In the genomic region with DNA sequence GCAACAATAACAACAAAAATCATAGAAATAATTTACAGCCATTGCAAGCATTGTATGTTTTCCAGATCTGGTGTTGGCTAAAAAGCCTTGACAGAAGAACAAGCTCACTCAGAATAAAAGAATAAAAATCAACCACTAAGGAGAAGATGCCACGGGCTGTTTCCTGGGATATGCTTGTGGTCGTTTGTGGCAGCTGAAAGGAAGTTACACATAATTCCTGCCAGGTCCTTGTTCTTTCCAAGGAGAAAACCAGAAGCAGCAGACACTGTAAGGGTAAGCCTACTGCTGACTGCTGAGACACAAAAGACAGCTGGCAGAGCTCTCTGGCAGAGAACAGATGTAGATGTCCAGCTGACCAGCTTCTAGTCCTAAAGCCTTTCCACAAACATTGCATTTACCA, we compare ENCODE assay signal across 14 mouse cellular contexts.
"Had no signal": no experiment of that assay in that cellular context is flagged by ENCODE, and none has a peak within 500 bp of the region (broad histone marks: within the 10 kb centered on the region; RNA-seq: fewer than 3 reads in every experiment).

No protein-coding gene starts in this region.

- H3K4me1 ChIP-seq: kidney, embryonic 15.5 days; liver, embryonic 13.5 days; lung, embryonic 15.5 days; megakaryocyte, embryonic 14.5 days; midbrain, embryonic 12.5 days; stomach, embryonic 15.5 days had no signal

- H3K4me3 ChIP-seq: kidney, embryonic 15.5 days; liver, embryonic 13.5 days; lung, embryonic 15.5 days; megakaryocyte, embryonic 14.5 days; midbrain, embryonic 12.5 days; stomach, embryonic 15.5 days had no signal

- H3K9ac ChIP-seq: kidney, embryonic 15.5 days; liver, embryonic 13.5 days; liver, postnatal 0 days; lung, embryonic 15.5 days; midbrain, embryonic 12.5 days; stomach, embryonic 15.5 days had no signal

- H3K9me3 ChIP-seq: kidney, embryonic 15.5 days; liver, embryonic 13.5 days; lung, embryonic 15.5 days; megakaryocyte, embryonic 14.5 days; midbrain, embryonic 12.5 days; stomach, embryonic 15.5 days had no signal

- H3K27ac ChIP-seq: kidney, embryonic 15.5 days; liver, embryonic 13.5 days; lung, embryonic 15.5 days; macrophage; midbrain, embryonic 12.5 days; stomach, embryonic 15.5 days had no signal

- ATAC-seq: liver, postnatal 0 days had no signal

- H3K36me3 ChIP-seq: kidney, embryonic 15.5 days; liver, embryonic 13.5 days; lung, embryonic 15.5 days; midbrain, embryonic 12.5 days; stomach, embryonic 15.5 days had no signal

- H3K4me2 ChIP-seq: kidney, embryonic 15.5 days; liver, embryonic 13.5 days; lung, embryonic 15.5 days; midbrain, embryonic 12.5 days; stomach, embryonic 15.5 days had no signal

- DNase-seq: kidney, adult 2 months; kidney, postnatal 14 days; liver; liver, embryonic 13.5 days; liver, postnatal 0 days; lung, postnatal 14 days; thymus, adult 2 months; thymus, postnatal 25 days had no signal

- H3K27me3 ChIP-seq: kidney, embryonic 15.5 days; liver, embryonic 13.5 days; lung, embryonic 15.5 days; megakaryocyte, embryonic 14.5 days; midbrain, embryonic 12.5 days; stomach, embryonic 15.5 days had no signal
